Mouse (Mus musculus): ENCODE results near the gene Fam83b. TPM values are rescaled to one million over a fixed set of nuclear protein-coding genes. Genes with fewer than 3 reads are reported as not detected.

The Fam83b gene
- polyA plus RNA-seq (2015; fragmentation: Nextera tagmentation; extraction: Ambion mirVana) = 3.8 TPM in 2 replicates

- ATAC-seq (ENCODE audit: borderline replicate concordance, extremely low read depth, low FRiP score, low TSS enrichment) = peak; percentile 89
- Histone ChIP-seq H3K4me1 (peaks cover 21% of the 10 kb centered on the region; the same call in 1 of the 2 replicates), H3K9me3 (no peaks in the 10 kb centered on the region), H3K4me3 (peak within 1 kb of the TSS; percentile 54), H3K9ac (peak within 1 kb of the TSS; percentile 51), H3K27me3 (0 out of 2 replicates have a peak, but pooled peaks cover 4% of the 10 kb centered on the region), H3K36me3 (no peaks in the 10 kb centered on the region), H3K27ac (peak within 1 kb of the TSS; percentile 85), H3K4me2 (peak within 1 kb of the TSS; percentile 88)
- WGBS = 1% methylated on average over 39 of the region's 40 CpGs
Measured at GRCm38 (mm10) chr9:76566515-76567280, at the start of gene Fam83b. Fam83b (minus strand) TSS chr9:76567116.

- Histone ChIP-seq H3K4me2 (no peak overlapping the region), H3K36me3 (no peaks in the 10 kb centered on the region), H3K9ac (no peak overlapping the region), H3K4me1 (no peaks in the 10 kb centered on the region), H3K27me3 (no peaks in the 10 kb centered on the region), H3K9me3 (no peaks in the 10 kb centered on the region), H3K4me3 (no peak overlapping the region), H3K27ac (no peak overlapping the region)
- WGBS = 69% methylated on average over 4 of the region's 4 CpGs
- ATAC-seq (ENCODE audit: borderline replicate concordance, extremely low read depth, low FRiP score, low TSS enrichment) = no peak
Measured at GRCm38 (mm10) chr9:76614165-76614564, 47.2 kb upstream of the Fam83b start.

- no peaks in the 10 kb centered on the region for H3K27me3 ChIP-seq
- H3K4me3 ChIP-seq = no peak overlapping the region
- no peak overlapping the region for H3K4me2 ChIP-seq
- H3K9me3 ChIP-seq = no peaks in the 10 kb centered on the region
- no peak overlapping the region for H3K27ac ChIP-seq
- ATAC-seq (ENCODE audit: borderline replicate concordance, extremely low read depth, low FRiP score, low TSS enrichment) = no peak
- 0 out of 2 replicates have a peak, but pooled peaks cover 3% of the 10 kb centered on the region for H3K4me1 ChIP-seq
- WGBS = 66% methylated on average over 5 of the region's 5 CpGs
- no peak overlapping the region for H3K9ac ChIP-seq
- H3K36me3 ChIP-seq = no peaks in the 10 kb centered on the region
Measured at GRCm38 (mm10) chr9:76603744-76604143, 36.8 kb upstream of the Fam83b start.

- peak; percentile 27; the same call in 1 of the 2 replicates for ATAC-seq (ENCODE audit: borderline replicate concordance, extremely low read depth, low FRiP score, low TSS enrichment)
- H3K4me1 ChIP-seq = 0 out of 2 replicates have a peak, but pooled peaks cover 3% of the 10 kb centered on the region
- H3K36me3 ChIP-seq = no peaks in the 10 kb centered on the region
- no peak overlapping the region for H3K27ac ChIP-seq
- H3K9ac ChIP-seq = no peak overlapping the region
- 58% methylated on average over 2 of the region's 2 CpGs for WGBS
- H3K4me3 ChIP-seq = no peak overlapping the region
- H3K4me2 ChIP-seq = no peak overlapping the region
- no peaks in the 10 kb centered on the region for H3K27me3 ChIP-seq
- no peaks in the 10 kb centered on the region for H3K9me3 ChIP-seq
Measured at GRCm38 (mm10) chr9:76602874-76603273, 36.0 kb upstream of the Fam83b start.

GRCm38 (mm10) chr9:76597395-76597794 is 30.5 kb upstream of the Fam83b start:
- Histone ChIP-seq H3K36me3 (no peaks in the 10 kb centered on the region), H3K9me3 (no peaks in the 10 kb centered on the region), H3K9ac (no peak overlapping the region), H3K4me2 (no peak overlapping the region), H3K27ac (no peak overlapping the region), H3K27me3 (no peaks in the 10 kb centered on the region), H3K4me3 (no peak overlapping the region), H3K4me1 (no peaks in the 10 kb centered on the region)
- WGBS = 67% methylated on average over 4 of the region's 4 CpGs
- no peak; the same call in 1 of the 2 replicates for ATAC-seq (ENCODE audit: borderline replicate concordance, extremely low read depth, low FRiP score, low TSS enrichment)

GRCm38 (mm10) chr9:76593841-76594240 is 26.9 kb upstream of the Fam83b start:
- no peak overlapping the region for H3K4me2 ChIP-seq
- H3K36me3 ChIP-seq = no peaks in the 10 kb centered on the region
- no peaks in the 10 kb centered on the region for H3K4me1 ChIP-seq
- no peak overlapping the region for H3K4me3 ChIP-seq
- H3K9ac ChIP-seq = no peak overlapping the region
- no peaks in the 10 kb centered on the region for H3K9me3 ChIP-seq
- no peak for ATAC-seq (ENCODE audit: borderline replicate concordance, extremely low read depth, low FRiP score, low TSS enrichment)
- no peak overlapping the region for H3K27ac ChIP-seq
- 23% methylated on average over 2 of the region's 2 CpGs for WGBS
- H3K27me3 ChIP-seq = no peaks in the 10 kb centered on the region

- ATAC-seq (ENCODE audit: borderline replicate concordance, extremely low read depth, low FRiP score, low TSS enrichment) = no peak
- WGBS = 42% methylated on average over 6 of the region's 6 CpGs
- H3K9me3 ChIP-seq = no peaks in the 10 kb centered on the region
- no peak overlapping the region for H3K4me2 ChIP-seq
- no peaks in the 10 kb centered on the region for H3K4me1 ChIP-seq
- H3K9ac ChIP-seq = no peak overlapping the region
- H3K4me3 ChIP-seq = no peak overlapping the region
- no peaks in the 10 kb centered on the region for H3K36me3 ChIP-seq
- H3K27me3 ChIP-seq = no peaks in the 10 kb centered on the region
- no peak overlapping the region for H3K27ac ChIP-seq
Measured at GRCm38 (mm10) chr9:76583943-76584342, 17.0 kb upstream of the Fam83b start.

- ATAC-seq (ENCODE audit: borderline replicate concordance, extremely low read depth, low FRiP score, low TSS enrichment) = no peak
- Histone ChIP-seq H3K9me3 (no peaks in the 10 kb centered on the region), H3K27ac (no peak overlapping the region), H3K36me3 (no peaks in the 10 kb centered on the region), H3K27me3 (no peaks in the 10 kb centered on the region), H3K4me3 (no peak overlapping the region), H3K4me2 (no peak overlapping the region), H3K9ac (no peak overlapping the region), H3K4me1 (no peaks in the 10 kb centered on the region)
- WGBS = 82% methylated on average over 5 of the region's 5 CpGs
Measured at GRCm38 (mm10) chr9:76581966-76582365, 15.1 kb upstream of the Fam83b start.

- no peak for ATAC-seq (ENCODE audit: borderline replicate concordance, extremely low read depth, low FRiP score, low TSS enrichment)
- peak overlapping the region; percentile 88 for H3K4me2 ChIP-seq
- no peaks in the 10 kb centered on the region for H3K36me3 ChIP-seq
- H3K4me3 ChIP-seq = peak overlapping the region; percentile 54
- WGBS = 3% methylated on average over 12 of the region's 13 CpGs
- H3K9ac ChIP-seq = peak overlapping the region; percentile 51
- H3K9me3 ChIP-seq = no peaks in the 10 kb centered on the region
- 0 out of 2 replicates have a peak, but pooled peaks cover 4% of the 10 kb centered on the region for H3K27me3 ChIP-seq
- H3K27ac ChIP-seq = peak overlapping the region; percentile 85
- H3K4me1 ChIP-seq = peaks cover 21% of the 10 kb centered on the region; the same call in 1 of the 2 replicates
Measured at GRCm38 (mm10) chr9:76567281-76567655, 352 bp upstream of the Fam83b start.

- WGBS = 77% methylated on average over 2 of the region's 2 CpGs
- ATAC-seq (ENCODE audit: borderline replicate concordance, extremely low read depth, low FRiP score, low TSS enrichment) = no peak
- Histone ChIP-seq H3K36me3 (no peaks in the 10 kb centered on the region), H3K9me3 (no peaks in the 10 kb centered on the region), H3K4me1 (peaks cover 21% of the 10 kb centered on the region; the same call in 1 of the 2 replicates), H3K27me3 (0 out of 2 replicates have a peak, but pooled peaks cover 4% of the 10 kb centered on the region), H3K9ac (no peak overlapping the region), H3K27ac (no peak overlapping the region), H3K4me2 (peak overlapping the region; percentile 88), H3K4me3 (peak overlapping the region; percentile 54)
Measured at GRCm38 (mm10) chr9:76565656-76566055, 1.3 kb downstream of the Fam83b start.

GRCm38 (mm10) chr9:76564071-76564470 is 2.8 kb downstream of the Fam83b start:
- H3K4me3 ChIP-seq = no peak overlapping the region
- no peak overlapping the region for H3K4me2 ChIP-seq
- 0 out of 2 replicates have a peak, but pooled peaks cover 4% of the 10 kb centered on the region for H3K27me3 ChIP-seq
- 0 out of 2 replicates have a peak overlapping the region, but pooled peaks have one; percentile 5 for H3K27ac ChIP-seq
- no peaks in the 10 kb centered on the region for H3K36me3 ChIP-seq
- no peak for ATAC-seq (ENCODE audit: borderline replicate concordance, extremely low read depth, low FRiP score, low TSS enrichment)
- no peaks in the 10 kb centered on the region for H3K9me3 ChIP-seq
- peaks cover 21% of the 10 kb centered on the region; the same call in 1 of the 2 replicates for H3K4me1 ChIP-seq
- 64% methylated on average over 1 of the region's 1 CpGs for WGBS
- H3K9ac ChIP-seq = no peak overlapping the region

GRCm38 (mm10) chr9:76562794-76563193 is 4.1 kb downstream of the Fam83b start:
- no peak for ATAC-seq (ENCODE audit: borderline replicate concordance, extremely low read depth, low FRiP score, low TSS enrichment)
- Histone ChIP-seq H3K27me3 (0 out of 2 replicates have a peak, but pooled peaks cover 4% of the 10 kb centered on the region), H3K4me1 (peaks cover 21% of the 10 kb centered on the region; the same call in 1 of the 2 replicates), H3K4me2 (peak overlapping the region; percentile 20; the same call in 1 of the 2 replicates), H3K9ac (no peak overlapping the region), H3K27ac (0 out of 2 replicates have a peak overlapping the region, but pooled peaks have one; percentile 22), H3K36me3 (no peaks in the 10 kb centered on the region), H3K4me3 (no peak overlapping the region), H3K9me3 (no peaks in the 10 kb centered on the region)
- 23% methylated on average over 6 of the region's 6 CpGs for WGBS
